Mouse (Mus musculus) CH12.LX (cell line): Measurements from ENCODE around the gene Vmn1r219.
"Not testable (repeated sequence)": the region's sequence is repeated elsewhere in the genome, so short reads cannot be mapped to it uniquely, and the experiment has no call there.

ENCODE experiments used
- BHLHE40 ChIP-seq: IDR thresholded peaks from 2 replicates; pipeline ENCODE4 v1.6.1; 2011; ENCODE audit warnings: mild to moderate bottlenecking, low read depth, low read length, improper control_type of control experiment
- CTCF ChIP-seq, 2 experiments: IDR thresholded peaks in 1 of 2; conservative IDR thresholded peaks in 1 of 2; 2 replicates each; pipeline ENCODE4 v1.5.1; 2011 to 2012; ENCODE audit warnings: low read depth in 2 of 2, low read length in 2 of 2, improper control_type of control experiment in 1 of 2, inconsistent platforms in 1 of 2, mild to moderate bottlenecking in 1 of 2, moderate library complexity in 1 of 2
- E2F4 ChIP-seq: IDR thresholded peaks from 2 replicates; pipeline ENCODE4 v1.6.1; 2011; ENCODE audit warnings: low read depth, low read length, improper control_type of control experiment; ENCODE audit not compliant: insufficient replicate concordance
- EP300 ChIP-seq: IDR thresholded peaks from 2 replicates; pipeline ENCODE4 v1.6.1; 2011; ENCODE audit warnings: low read length, improper control_type of control experiment
- IRF4 ChIP-seq: IDR thresholded peaks from 2 replicates; pipeline ENCODE4 v1.6.1; 2014; ENCODE audit warnings: low read depth, mild to moderate bottlenecking, inconsistent platforms, low read length, improper control_type of control experiment
- JUN ChIP-seq: IDR thresholded peaks from 2 replicates; pipeline ENCODE4 v1.6.1; 2011; ENCODE audit warnings: low read depth, mild to moderate bottlenecking, low read length, improper control_type of control experiment, moderate library complexity; ENCODE audit not compliant: insufficient read depth
- MAZ ChIP-seq: IDR thresholded peaks from 2 replicates; pipeline ENCODE4 v1.6.1; 2012; ENCODE audit warnings: low read depth, mild to moderate bottlenecking, inconsistent platforms, low read length, improper control_type of control experiment, moderate library complexity
- NRF1 ChIP-seq: IDR thresholded peaks from 2 replicates; pipeline ENCODE4 v1.6.1; 2014; ENCODE audit warnings: low read depth, mild to moderate bottlenecking, inconsistent platforms, low read length, improper control_type of control experiment, moderate library complexity
- POLR2A ChIP-seq: IDR thresholded peaks from 2 replicates; pipeline ENCODE4 v1.6.1; 2011; ENCODE audit warnings: low read depth, mild to moderate bottlenecking, improper control_type of control experiment, low read length
- SIN3A ChIP-seq: IDR thresholded peaks from 2 replicates; pipeline ENCODE4 v1.6.1; 2012; ENCODE audit warnings: low read length, improper control_type of control experiment, inconsistent platforms
- USF1 ChIP-seq: IDR thresholded peaks from 2 replicates; pipeline ENCODE4 v1.6.1; 2014; ENCODE audit warnings: low read depth, mild to moderate bottlenecking, inconsistent platforms, low read length, improper control_type of control experiment
- ZMIZ1 ChIP-seq: IDR thresholded peaks from 2 replicates; pipeline ENCODE4 v1.6.1; 2012; ENCODE audit warnings: low read depth, mild to moderate bottlenecking, inconsistent platforms, low read length, improper control_type of control experiment

DNA sequence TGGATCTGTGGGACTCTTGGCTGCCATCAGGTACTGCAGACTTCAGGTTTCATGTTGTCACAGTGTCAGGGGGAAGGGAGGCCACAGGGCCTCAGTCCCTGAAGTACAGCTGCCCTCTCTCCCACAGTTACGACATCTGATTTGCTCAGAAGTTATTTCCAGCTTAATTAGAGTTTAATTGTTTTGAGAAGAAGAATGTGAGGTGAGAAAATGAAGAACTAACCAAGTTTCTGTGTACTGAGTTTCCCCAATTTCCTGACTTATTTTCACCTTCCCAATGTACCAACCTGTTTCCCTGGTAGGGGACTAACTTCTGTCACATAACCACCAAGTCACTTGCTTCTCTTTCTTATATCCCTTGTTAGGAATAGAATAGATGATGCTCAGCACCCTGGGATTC is 41.0 kb upstream of the Vmn1r219 start, which contains the start of gene Vmn1r217:
- TF ChIP-seq ZMIZ1; CTCF (conservative IDR thresholded peaks at IDR 0.05 in 1 of 2, IDR thresholded peaks at IDR 0.05 in 1 of 2; ENCODE audit: low read depth in 2 of 2, low read length in 2 of 2); NRF1; JUN; E2F4; EP300; USF1; SIN3A; BHLHE40; MAZ; IRF4; POLR2A: not testable (repeated sequence)
